Mouse (Mus musculus): ENCODE data around the gene Mnat1. TPM values are rescaled to one million over a fixed set of nuclear protein-coding genes. Genes with fewer than 3 reads are reported as not detected.

The Mnat1 gene
- 6.8 TPM for polyA plus RNA-seq (2014; fragmentation: Illumina TruSeq; extraction: RNeasy Lipid Tissue Mini Kit (QIAGEN cat#74804); ENCODE audit: low read depth, low replicate concordance)

GRCm38 (mm10) chr12:73123093-73124041 lies at the start of gene Mnat1:
Gene Mnat1, plus strand, starts transcription at chr12:73123717.

GRCm38 (mm10) chr12:73113196-73113595 lies 10.3 kb upstream of the Mnat1 start, which contains the start of gene Six4:
Gene Six4, minus strand, starts transcription at chr12:73113456.

GRCm38 (mm10) chr12:73286287-73287092 lies 163.0 kb downstream of the Mnat1 start, which contains the start of the genes Trmt5 and Slc38a6:
Gene Trmt5, minus strand, starts transcription at chr12:73286710.
Gene Slc38a6, plus strand, starts transcription at chr12:73286779.

Other genes with a start within 250 kb of the Mnat1 start
- not detected for gene Six6, start 183.8 kb upstream of the Mnat1 start, polyA plus RNA-seq (2014; fragmentation: Illumina TruSeq; extraction: RNeasy Lipid Tissue Mini Kit (QIAGEN cat#74804); ENCODE audit: low read depth, low replicate concordance)
- gene 4930447C04Rik, start 182.9 kb upstream of the Mnat1 start, polyA plus RNA-seq (2014; fragmentation: Illumina TruSeq; extraction: RNeasy Lipid Tissue Mini Kit (QIAGEN cat#74804); ENCODE audit: low read depth, low replicate concordance) = not detected
- gene Six1, start 69.8 kb upstream of the Mnat1 start, polyA plus RNA-seq (2014; fragmentation: Illumina TruSeq; extraction: RNeasy Lipid Tissue Mini Kit (QIAGEN cat#74804); ENCODE audit: low read depth, low replicate concordance) = not detected
- not detected for gene Six4, start 10.3 kb upstream of the Mnat1 start, polyA plus RNA-seq (2014; fragmentation: Illumina TruSeq; extraction: RNeasy Lipid Tissue Mini Kit (QIAGEN cat#74804); ENCODE audit: low read depth, low replicate concordance)
- 13.6 TPM for gene Trmt5, start 163.0 kb downstream of the Mnat1 start, polyA plus RNA-seq (2014; fragmentation: Illumina TruSeq; extraction: RNeasy Lipid Tissue Mini Kit (QIAGEN cat#74804); ENCODE audit: low read depth, low replicate concordance)
- gene Slc38a6, start 163.1 kb downstream of the Mnat1 start, polyA plus RNA-seq (2014; fragmentation: Illumina TruSeq; extraction: RNeasy Lipid Tissue Mini Kit (QIAGEN cat#74804); ENCODE audit: low read depth, low replicate concordance) = 9.6 TPM